Mouse (Mus musculus) brain, adult 2 months (tissue): ENCODE measurements around the gene Uspl1.
A peak's percentile ranks its signal among the peaks of the same experiment; 100 is the strongest.

Source experiments
- DNase-seq: peaks from one replicate; pipeline ENCODE4 v3.0.0; 2011; ENCODE audit warnings: low read depth, low spot score

Gene Uspl1

GRCm38 (mm10) chr5:149209328-149209727 lies 25.2 kb downstream of the Uspl1 start:
- DNase-seq = no peak

GRCm38 (mm10) chr5:149211041-149211440 lies 26.9 kb downstream of the Uspl1 start:
- DNase-seq = no peak

- DNase-seq = no peak
Observed at GRCm38 (mm10) chr5:149212806-149213205, 28.7 kb downstream of the Uspl1 start.

GRCm38 (mm10) chr5:149215540-149215939 lies 31.4 kb downstream of the Uspl1 start:
- DNase-seq = no peak

GRCm38 (mm10) chr5:149217524-149218357 lies 33.6 kb downstream of the Uspl1 start:
- DNase-seq = no peak

- DNase-seq = no peak
Observed at GRCm38 (mm10) chr5:149219493-149219892, 35.3 kb downstream of the Uspl1 start.

GRCm38 (mm10) chr5:149221355-149221754 lies 37.2 kb downstream of the Uspl1 start:
- no peak for DNase-seq

GRCm38 (mm10) chr5:149224666-149225065 lies 40.5 kb downstream of the Uspl1 start:
- no peak for DNase-seq

GRCm38 (mm10) chr5:149228700-149229618 lies 44.8 kb downstream of the Uspl1 start:
- peak; percentile 97 for DNase-seq

GRCm38 (mm10) chr5:149229619-149230339 lies 45.6 kb downstream of the Uspl1 start:
- DNase-seq = no peak

- DNase-seq = peak; percentile 35
Observed at GRCm38 (mm10) chr5:149235002-149235401, 50.9 kb downstream of the Uspl1 start.

GRCm38 (mm10) chr5:149237221-149237950 lies 53.2 kb downstream of the Uspl1 start:
- peak; percentile 63 for DNase-seq

GRCm38 (mm10) chr5:149242467-149242866 lies 58.3 kb downstream of the Uspl1 start:
- DNase-seq = peak; percentile 26

GRCm38 (mm10) chr5:149243053-149243452 lies 58.9 kb downstream of the Uspl1 start:
- no peak for DNase-seq

- DNase-seq = no peak
Observed at GRCm38 (mm10) chr5:149245391-149245964, 61.3 kb downstream of the Uspl1 start.

- DNase-seq = peak; percentile 64
Observed at GRCm38 (mm10) chr5:149245965-149246470, 61.9 kb downstream of the Uspl1 start.

- DNase-seq = peak; percentile 29
Observed at GRCm38 (mm10) chr5:149247047-149247904, 63.1 kb downstream of the Uspl1 start.

GRCm38 (mm10) chr5:149252303-149252702 lies 68.2 kb downstream of the Uspl1 start:
- no peak for DNase-seq

GRCm38 (mm10) chr5:149253491-149253890 lies 69.3 kb downstream of the Uspl1 start:
- no peak for DNase-seq
